Mouse (Mus musculus): ENCODE measurements at regions not wholly inside any gene's neighbourhood (a gene's known extent, or its start where the extent isn't known, plus 50 kb on each side); places are given as distances from the start of the nearest gene placed in this dataset.

DNA sequence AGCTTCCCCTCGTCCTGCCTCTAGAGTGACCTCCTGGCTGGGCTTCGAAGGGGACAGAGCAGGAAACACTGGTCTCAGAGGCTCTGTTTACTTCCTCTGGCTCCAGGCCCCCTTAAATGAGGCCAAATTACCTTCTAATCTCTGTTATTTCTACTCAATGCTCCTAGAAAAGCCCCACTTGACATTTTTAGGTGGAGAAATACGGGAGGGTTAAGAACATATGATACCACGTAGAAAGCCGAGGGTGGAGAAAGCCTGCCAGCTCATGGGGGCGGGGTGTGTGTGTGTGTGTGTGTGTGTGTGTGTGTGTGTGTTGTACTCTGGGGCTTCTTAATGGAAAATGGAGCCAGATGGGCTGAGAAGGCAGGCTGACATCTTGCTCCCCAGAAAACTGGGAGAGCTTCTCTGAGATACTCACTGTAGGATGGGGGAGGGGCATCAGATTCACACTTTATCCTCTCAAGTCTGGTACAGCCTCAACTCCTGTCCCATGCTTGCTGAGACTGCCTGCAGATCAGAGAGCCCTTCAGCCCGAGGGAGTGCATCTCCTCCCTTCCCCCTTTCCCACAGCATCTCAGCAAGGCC lies 273.5 kb downstream of the Matn1 start:
- no peak overlapping the region for H3K4me3 ChIP-seq (ENCODE audit: low read depth, low read length)
- no peak overlapping the region for H3K27ac ChIP-seq (ENCODE audit: low read depth, low read length)
- no peak overlapping the region for H3K4me2 ChIP-seq (replicated peaks; ENCODE audit: low read depth, low read length)
- H3K4me1 ChIP-seq (replicated peaks; ENCODE audit: control insufficient read depth, insufficient read depth, low read length) = no peaks in the 10 kb centered on the region
- H3K9ac ChIP-seq (ENCODE audit: low read depth, low read length) = no peak overlapping the region
- 61% methylated on average over 7 of the region's 7 CpGs for WGBS
- H3K9me3 ChIP-seq (ENCODE audit: control insufficient read depth, low read length) = no peaks in the 10 kb centered on the region
- no peaks in the 10 kb centered on the region for H3K36me3 ChIP-seq (ENCODE audit: control insufficient read depth, insufficient read depth, low read length)
- H3K27me3 ChIP-seq (ENCODE audit: control insufficient read depth, insufficient read depth, low read length) = no peaks in the 10 kb centered on the region
- ATAC-seq (ENCODE audit: low FRiP score) = no peak
- DNase-seq (ENCODE audit: low spot score) = no peak

DNA sequence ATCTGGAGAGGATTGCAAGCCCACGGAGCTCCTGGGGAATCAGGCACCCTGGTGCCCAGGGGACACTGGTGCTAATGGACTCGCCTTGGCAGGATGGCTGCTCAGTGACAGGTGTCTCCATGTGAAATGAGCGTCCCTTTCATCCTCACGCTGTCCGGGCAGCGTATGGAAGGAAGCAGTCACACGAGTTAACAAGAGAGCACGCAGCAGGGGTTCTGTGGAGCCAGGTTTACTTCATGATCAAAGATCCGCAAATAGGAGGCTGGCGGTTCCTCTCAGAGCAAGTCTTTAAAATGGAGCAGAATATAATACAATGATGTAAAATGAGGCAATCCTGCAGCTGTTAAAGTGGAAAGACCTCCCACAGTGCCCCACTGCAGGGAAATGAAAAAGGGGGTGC lies 276.8 kb downstream of the Matn1 start:
- 78% methylated on average over 10 of the region's 10 CpGs for WGBS
- H3K4me2 ChIP-seq (replicated peaks; ENCODE audit: low read depth, low read length) = no peak overlapping the region
- DNase-seq (ENCODE audit: low spot score) (no peak), ATAC-seq (ENCODE audit: low FRiP score) (no peak)
- no peaks in the 10 kb centered on the region for H3K36me3 ChIP-seq (ENCODE audit: control insufficient read depth, insufficient read depth, low read length)
- H3K9me3 ChIP-seq (ENCODE audit: control insufficient read depth, low read length) = no peaks in the 10 kb centered on the region
- no peaks in the 10 kb centered on the region for H3K4me1 ChIP-seq (replicated peaks; ENCODE audit: control insufficient read depth, insufficient read depth, low read length)
- no peaks in the 10 kb centered on the region for H3K27me3 ChIP-seq (ENCODE audit: control insufficient read depth, insufficient read depth, low read length)
- H3K9ac ChIP-seq (ENCODE audit: low read depth, low read length) = no peak overlapping the region
- no peak overlapping the region for H3K4me3 ChIP-seq (ENCODE audit: low read depth, low read length)
- H3K27ac ChIP-seq (ENCODE audit: low read depth, low read length) = no peak overlapping the region

DNA sequence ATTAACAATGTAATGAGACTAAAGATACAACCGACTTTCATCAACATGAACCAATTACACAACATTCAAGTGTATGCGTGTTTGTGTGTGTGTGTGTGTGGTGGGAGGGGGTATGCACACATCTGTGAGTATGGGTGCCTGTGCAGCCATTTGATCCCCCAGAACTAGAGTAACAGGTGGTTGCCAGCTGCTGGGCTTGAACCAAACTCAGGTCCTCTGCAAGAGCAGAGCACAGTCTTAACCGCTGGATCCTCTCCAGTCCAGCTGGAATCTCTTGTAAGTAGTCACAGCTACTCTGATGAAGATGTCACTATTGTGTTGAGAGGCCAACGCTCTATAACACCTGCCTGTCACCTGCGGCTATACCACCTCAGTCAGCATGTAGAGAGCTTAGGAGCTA lies 286.2 kb downstream of the Matn1 start:
- Histone ChIP-seq H3K9ac (ENCODE audit: low read depth, low read length) (no peak overlapping the region), H3K4me3 (ENCODE audit: low read depth, low read length) (no peak overlapping the region), H3K36me3 (ENCODE audit: control insufficient read depth, insufficient read depth, low read length) (no peaks in the 10 kb centered on the region), H3K4me1 (replicated peaks; ENCODE audit: control insufficient read depth, insufficient read depth, low read length) (no peaks in the 10 kb centered on the region), H3K4me2 (replicated peaks; ENCODE audit: low read depth, low read length) (no peak overlapping the region), H3K27ac (ENCODE audit: low read depth, low read length) (no peak overlapping the region), H3K9me3 (ENCODE audit: control insufficient read depth, low read length) (no peaks in the 10 kb centered on the region), H3K27me3 (ENCODE audit: control insufficient read depth, insufficient read depth, low read length) (no peaks in the 10 kb centered on the region)
- WGBS = 91% methylated on average over 5 of the region's 5 CpGs
- DNase-seq (ENCODE audit: low spot score) (no peak), ATAC-seq (ENCODE audit: low FRiP score) (no peak)

DNA sequence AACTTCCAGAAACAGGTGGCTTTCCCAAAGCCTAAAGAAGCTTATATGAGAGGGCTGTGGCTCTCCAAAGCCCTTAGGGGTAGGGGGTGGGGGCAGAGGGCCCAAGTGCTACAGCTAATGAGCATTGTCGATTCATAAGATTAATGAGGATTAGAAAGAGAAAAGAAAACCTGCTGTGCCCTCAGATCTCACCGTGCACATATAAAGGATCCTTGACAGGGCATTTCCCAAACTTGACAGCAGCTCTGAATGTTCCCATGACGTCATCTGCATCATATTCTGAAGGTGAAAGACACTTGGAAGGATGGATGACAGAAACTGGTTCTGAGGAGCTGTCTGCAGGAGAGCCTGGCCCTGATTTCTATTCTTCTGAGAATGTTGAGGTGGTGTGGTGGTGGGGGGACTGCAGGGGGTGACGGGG lies 292.4 kb downstream of the Matn1 start:
- Histone ChIP-seq H3K27ac (ENCODE audit: low read depth, low read length) (no peak overlapping the region), H3K4me2 (replicated peaks; ENCODE audit: low read depth, low read length) (no peak overlapping the region), H3K4me1 (replicated peaks; ENCODE audit: control insufficient read depth, insufficient read depth, low read length) (no peaks in the 10 kb centered on the region), H3K4me3 (ENCODE audit: low read depth, low read length) (no peak overlapping the region), H3K36me3 (ENCODE audit: control insufficient read depth, insufficient read depth, low read length) (no peaks in the 10 kb centered on the region), H3K9ac (ENCODE audit: low read depth, low read length) (no peak overlapping the region), H3K27me3 (ENCODE audit: control insufficient read depth, insufficient read depth, low read length) (no peaks in the 10 kb centered on the region), H3K9me3 (ENCODE audit: control insufficient read depth, low read length) (no peaks in the 10 kb centered on the region)
- 38% methylated on average over 4 of the region's 4 CpGs for WGBS
- ATAC-seq (ENCODE audit: low FRiP score) = no peak
- no peak for DNase-seq (ENCODE audit: low spot score)

DNA sequence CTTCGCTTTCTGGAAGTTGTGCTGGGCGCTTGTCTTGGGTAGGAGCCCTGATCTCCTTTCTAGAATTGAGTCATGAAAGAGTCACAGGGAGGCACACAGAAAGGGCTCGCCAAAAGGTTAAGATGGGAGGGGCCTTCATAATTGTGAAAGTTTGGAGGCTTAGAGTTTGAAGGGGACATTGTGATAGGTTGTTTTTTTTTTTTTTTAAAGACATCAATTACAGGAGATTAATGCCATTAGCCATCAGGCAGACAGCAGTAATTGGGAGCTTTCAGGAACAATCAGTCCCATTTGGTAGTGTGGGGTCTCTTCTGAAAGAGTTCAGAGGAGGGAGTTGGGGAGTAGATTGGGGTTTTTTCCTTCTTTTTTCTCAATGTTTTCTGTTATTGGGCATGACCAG lies 294.4 kb downstream of the Matn1 start:
- ATAC-seq (ENCODE audit: low FRiP score) (no peak), DNase-seq (ENCODE audit: low spot score) (no peak)
- WGBS = 82% methylated on average over 3 of the region's 3 CpGs
- Histone ChIP-seq H3K27me3 (ENCODE audit: control insufficient read depth, insufficient read depth, low read length) (no peaks in the 10 kb centered on the region), H3K4me3 (ENCODE audit: low read depth, low read length) (no peak overlapping the region), H3K9me3 (ENCODE audit: control insufficient read depth, low read length) (no peaks in the 10 kb centered on the region), H3K27ac (ENCODE audit: low read depth, low read length) (no peak overlapping the region), H3K9ac (ENCODE audit: low read depth, low read length) (no peak overlapping the region), H3K4me2 (replicated peaks; ENCODE audit: low read depth, low read length) (no peak overlapping the region), H3K4me1 (replicated peaks; ENCODE audit: control insufficient read depth, insufficient read depth, low read length) (no peaks in the 10 kb centered on the region), H3K36me3 (ENCODE audit: control insufficient read depth, insufficient read depth, low read length) (no peaks in the 10 kb centered on the region)

DNA sequence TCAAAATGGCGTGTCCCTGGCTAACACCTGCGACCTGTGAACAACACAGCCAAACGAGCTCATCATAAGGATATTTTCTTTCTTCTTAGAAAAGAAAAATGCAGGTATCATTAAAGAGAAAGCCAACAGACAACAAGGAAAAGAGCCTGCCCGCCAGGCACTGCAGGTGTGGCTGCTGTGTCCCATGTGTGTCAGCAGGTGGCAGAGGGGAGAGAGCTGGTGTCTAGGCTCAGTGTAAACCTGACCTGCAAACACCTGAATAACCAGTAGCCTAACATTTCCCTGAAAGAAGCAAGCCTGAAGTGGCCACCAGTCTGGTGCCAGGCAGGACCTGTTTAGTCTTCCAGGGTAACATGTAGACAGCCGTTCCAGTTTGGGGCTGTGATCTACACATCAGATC lies 294.9 kb downstream of the Matn1 start:
- Histone ChIP-seq H3K27ac (ENCODE audit: low read depth, low read length) (no peak overlapping the region), H3K9me3 (ENCODE audit: control insufficient read depth, low read length) (no peaks in the 10 kb centered on the region), H3K9ac (ENCODE audit: low read depth, low read length) (no peak overlapping the region), H3K27me3 (ENCODE audit: control insufficient read depth, insufficient read depth, low read length) (no peaks in the 10 kb centered on the region), H3K4me2 (replicated peaks; ENCODE audit: low read depth, low read length) (no peak overlapping the region), H3K4me1 (replicated peaks; ENCODE audit: control insufficient read depth, insufficient read depth, low read length) (no peaks in the 10 kb centered on the region), H3K4me3 (ENCODE audit: low read depth, low read length) (no peak overlapping the region), H3K36me3 (ENCODE audit: control insufficient read depth, insufficient read depth, low read length) (no peaks in the 10 kb centered on the region)
- no peak for ATAC-seq (ENCODE audit: low FRiP score)
- WGBS = 86% methylated on average over 5 of the region's 5 CpGs
- no peak for DNase-seq (ENCODE audit: low spot score)

DNA sequence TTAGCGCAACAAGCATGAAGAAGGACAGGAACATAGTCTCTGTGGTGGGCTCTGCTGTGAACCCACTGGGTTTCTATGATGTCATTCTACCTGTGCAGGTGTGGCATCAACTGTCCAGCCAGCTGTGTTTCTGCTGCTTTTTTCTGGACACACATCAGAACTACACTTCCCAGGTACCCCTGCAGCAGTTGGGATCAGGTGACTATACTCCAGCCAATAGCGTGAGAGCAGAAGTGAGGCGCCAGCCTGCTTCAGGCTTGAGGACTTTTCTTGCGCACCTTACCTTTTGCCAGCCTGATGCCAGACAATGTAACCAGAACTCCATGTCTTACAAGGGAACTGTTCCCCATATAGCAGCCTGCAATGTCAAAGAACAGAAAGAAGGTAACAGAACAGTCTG lies 296.3 kb downstream of the Matn1 start:
- WGBS = 83% methylated on average over 4 of the region's 4 CpGs

DNA sequence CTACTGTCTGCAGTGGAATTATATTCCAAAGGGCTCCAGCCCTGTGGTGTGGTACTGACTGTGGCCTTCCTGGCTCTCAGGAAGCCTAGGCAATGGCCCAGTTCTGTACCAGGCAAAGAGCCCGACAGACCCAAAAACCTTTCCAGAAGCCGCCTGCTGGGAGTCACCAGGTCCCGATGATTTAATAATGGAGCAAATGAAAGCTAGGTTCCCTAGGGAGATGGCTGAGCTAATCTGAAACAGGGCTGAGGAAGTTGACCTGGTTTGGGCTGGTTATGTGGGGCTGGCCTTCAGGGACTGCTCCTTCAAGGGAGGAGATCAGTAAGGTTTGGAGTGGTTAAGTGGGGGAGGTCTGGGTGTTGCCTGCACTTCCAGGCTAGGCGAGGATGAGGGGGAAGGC lies 298.1 kb downstream of the Matn1 start:
- ATAC-seq (ENCODE audit: low FRiP score) (no peak), DNase-seq (ENCODE audit: low spot score) (no peak)
- Histone ChIP-seq H3K9ac (ENCODE audit: low read depth, low read length) (no peak overlapping the region), H3K27ac (ENCODE audit: low read depth, low read length) (no peak overlapping the region), H3K4me1 (replicated peaks; ENCODE audit: control insufficient read depth, insufficient read depth, low read length) (no peaks in the 10 kb centered on the region), H3K4me3 (ENCODE audit: low read depth, low read length) (no peak overlapping the region), H3K36me3 (ENCODE audit: control insufficient read depth, insufficient read depth, low read length) (no peaks in the 10 kb centered on the region), H3K4me2 (replicated peaks; ENCODE audit: low read depth, low read length) (no peak overlapping the region), H3K27me3 (ENCODE audit: control insufficient read depth, insufficient read depth, low read length) (no peaks in the 10 kb centered on the region), H3K9me3 (ENCODE audit: control insufficient read depth, low read length) (no peaks in the 10 kb centered on the region)
- 72% methylated on average over 4 of the region's 4 CpGs for WGBS

More for the DNA sequence above, 296.3 kb downstream of the Matn1 start:
- ATAC-seq (ENCODE audit: low FRiP score) (no peak), DNase-seq (ENCODE audit: low spot score) (no peak)
- Histone ChIP-seq H3K27me3 (ENCODE audit: control insufficient read depth, insufficient read depth, low read length) (no peaks in the 10 kb centered on the region), H3K27ac (ENCODE audit: low read depth, low read length) (no peak overlapping the region), H3K4me2 (replicated peaks; ENCODE audit: low read depth, low read length) (no peak overlapping the region), H3K4me1 (replicated peaks; ENCODE audit: control insufficient read depth, insufficient read depth, low read length) (no peaks in the 10 kb centered on the region), H3K9ac (ENCODE audit: low read depth, low read length) (no peak overlapping the region), H3K36me3 (ENCODE audit: control insufficient read depth, insufficient read depth, low read length) (no peaks in the 10 kb centered on the region), H3K9me3 (ENCODE audit: control insufficient read depth, low read length) (no peaks in the 10 kb centered on the region), H3K4me3 (ENCODE audit: low read depth, low read length) (no peak overlapping the region)

DNA sequence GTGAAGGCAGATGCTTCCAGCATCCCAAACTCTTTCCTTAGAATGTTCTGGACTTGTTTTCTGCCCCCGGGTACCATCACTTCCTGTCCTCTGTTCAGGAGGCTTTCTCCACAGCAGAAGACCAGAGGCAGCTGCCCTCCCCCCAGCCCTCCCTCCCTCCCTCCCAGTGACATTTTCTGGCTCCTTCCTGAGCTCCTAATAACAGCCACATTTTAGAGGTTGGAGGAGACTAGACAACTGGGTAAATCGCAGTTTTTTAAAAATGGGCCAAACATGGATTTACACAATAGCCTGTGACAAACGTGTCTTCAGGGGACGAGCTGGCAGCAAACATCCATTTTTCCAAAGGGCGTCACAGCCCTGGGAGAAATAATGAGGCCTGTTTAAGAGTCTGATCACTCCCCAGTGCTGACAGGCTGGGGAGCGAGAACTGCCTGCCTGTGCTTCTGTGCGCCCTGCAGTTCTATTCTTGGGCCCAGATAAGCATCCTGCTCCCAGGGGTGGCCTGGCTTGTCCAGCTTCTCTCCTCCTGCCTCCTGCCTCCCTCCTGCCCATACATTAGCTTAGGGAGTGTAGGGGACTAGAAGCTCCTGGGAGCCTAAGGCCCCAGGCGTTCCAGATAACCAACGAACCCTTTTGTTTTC lies 299.7 kb downstream of the Matn1 start:
- no peak overlapping the region for H3K4me3 ChIP-seq (ENCODE audit: low read depth, low read length)
- no peaks in the 10 kb centered on the region for H3K4me1 ChIP-seq (replicated peaks; ENCODE audit: control insufficient read depth, insufficient read depth, low read length)
- peak overlapping the region; percentile 18 for H3K27ac ChIP-seq (ENCODE audit: low read depth, low read length)
- no peaks in the 10 kb centered on the region for H3K36me3 ChIP-seq (ENCODE audit: control insufficient read depth, insufficient read depth, low read length)
- no peaks in the 10 kb centered on the region for H3K27me3 ChIP-seq (ENCODE audit: control insufficient read depth, insufficient read depth, low read length)
- H3K4me2 ChIP-seq (replicated peaks; ENCODE audit: low read depth, low read length) = no peak overlapping the region
- no peaks in the 10 kb centered on the region for H3K9me3 ChIP-seq (ENCODE audit: control insufficient read depth, low read length)
- 25% methylated on average over 9 of the region's 9 CpGs for WGBS
- peak; percentile 61 for ATAC-seq (ENCODE audit: low FRiP score)
- no peak overlapping the region for H3K9ac ChIP-seq (ENCODE audit: low read depth, low read length)
- peak; percentile 49 for DNase-seq (ENCODE audit: low spot score)

Measured in hindbrain, embryonic 11.5 days (tissue).